Mouse (Mus musculus): ENCODE results near the gene Lnx1. TPM values are rescaled to one million over a fixed set of nuclear protein-coding genes. Genes with fewer than 3 reads are reported as not detected.

Lnx1 gene
- polyA plus RNA-seq, 1 experiment from 2014 or later: 0.06 TPM

DNA sequence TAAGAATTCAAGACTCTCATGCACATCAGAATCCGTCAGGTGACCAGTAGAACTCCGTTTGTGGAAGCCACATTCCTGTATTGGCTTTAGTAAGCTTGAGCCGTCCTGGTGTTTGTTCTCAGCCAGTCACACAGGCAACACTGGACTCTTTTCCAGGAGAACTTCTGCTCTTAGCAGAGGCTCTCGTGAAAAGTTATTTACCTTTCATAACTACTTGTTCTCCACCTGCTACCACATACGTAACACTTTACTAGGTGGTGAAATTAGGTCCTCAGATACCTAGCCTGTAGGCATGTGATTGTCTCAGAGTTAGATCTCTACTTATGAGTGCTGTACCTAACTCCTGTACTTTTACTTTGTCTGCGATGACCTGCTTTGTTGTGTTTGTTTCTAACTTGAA, 130.9 kb downstream of the Lnx1 start:
- Histone ChIP-seq H3K27me3 (ENCODE audit: insufficient read depth, low read length) (no peaks in the 10 kb centered on the region), H3K4me2 (ENCODE audit: low read depth, low read length) (no peak overlapping the region), H3K9me3 (ENCODE audit: low read length) (no peaks in the 10 kb centered on the region), H3K4me1 (ENCODE audit: insufficient read depth) (no peaks in the 10 kb centered on the region), H3K4me3 (ENCODE audit: low read depth, low read length) (no peak overlapping the region), H3K27ac (ENCODE audit: low read depth) (no peak overlapping the region), H3K36me3 (replicated peaks; ENCODE audit: insufficient read depth, low read length) (peaks cover 37% of the 10 kb centered on the region), H3K9ac (replicated peaks) (no peak overlapping the region)
- 81% methylated on average over 6 of the region's 6 CpGs for WGBS (ENCODE audit: insufficient replicate concordance)
- ATAC-seq (no peak), DNase-seq (no peak)
- no peak for TF ChIP-seq CTCF (IDR thresholded peaks at IDR 0.05; ENCODE audit: low read depth)
- no peak for TF ChIP-seq EP300 (IDR thresholded peaks at IDR 0.05; ENCODE audit: low read depth)

DNA sequence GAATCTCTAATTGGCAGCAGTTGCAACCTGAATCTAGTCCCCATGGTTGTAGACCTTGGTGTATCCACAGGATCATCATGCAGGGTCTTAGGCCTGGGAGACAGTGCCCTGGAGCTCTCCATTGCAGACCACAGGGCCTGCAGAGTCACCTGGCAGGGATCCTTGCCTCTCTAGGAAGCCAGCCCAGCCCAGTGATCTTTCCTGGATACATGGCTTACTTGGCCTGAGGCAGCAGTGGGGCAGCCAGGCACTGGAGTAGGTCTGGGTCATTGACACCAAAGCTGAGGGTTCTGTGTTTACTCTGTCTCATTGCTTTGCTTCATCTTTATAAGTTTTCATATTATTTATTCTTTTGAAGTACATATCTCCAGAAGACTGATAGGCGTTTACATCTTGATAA, 141.6 kb downstream of the Lnx1 start:
- TF ChIP-seq CTCF (IDR thresholded peaks at IDR 0.05; ENCODE audit: low read depth) (no peak), EP300 (IDR thresholded peaks at IDR 0.05; ENCODE audit: low read depth) (no peak)
- H3K36me3 ChIP-seq (replicated peaks; ENCODE audit: insufficient read depth, low read length): peaks cover 62% of the 10 kb centered on the region
- no peak overlapping the region for H3K4me2 ChIP-seq (ENCODE audit: low read depth, low read length)
- H3K4me1 ChIP-seq (ENCODE audit: insufficient read depth): no peaks in the 10 kb centered on the region
- ATAC-seq (no peak), DNase-seq (no peak)
- H3K9ac ChIP-seq (replicated peaks): no peak overlapping the region
- WGBS (ENCODE audit: insufficient replicate concordance): 78% methylated on average over 1 of the region's 1 CpGs
- H3K4me3 ChIP-seq (ENCODE audit: low read depth, low read length): no peak overlapping the region
- H3K27me3 ChIP-seq (ENCODE audit: insufficient read depth, low read length): no peaks in the 10 kb centered on the region
- H3K27ac ChIP-seq (ENCODE audit: low read depth): no peak overlapping the region
- H3K9me3 ChIP-seq (ENCODE audit: low read length): no peaks in the 10 kb centered on the region

GRCm38 (mm10) chr5:74549566-74549965, 153.1 kb downstream of the Lnx1 start:
- DNase-seq: no peak
- Histone ChIP-seq H3K9ac (replicated peaks) (no peak overlapping the region), H3K4me2 (ENCODE audit: low read depth, low read length) (no peak overlapping the region), H3K27me3 (ENCODE audit: insufficient read depth, low read length) (no peaks in the 10 kb centered on the region), H3K4me3 (ENCODE audit: low read depth, low read length) (no peak overlapping the region), H3K36me3 (replicated peaks; ENCODE audit: insufficient read depth, low read length) (peaks cover 61% of the 10 kb centered on the region), H3K27ac (ENCODE audit: low read depth) (no peak overlapping the region), H3K9me3 (ENCODE audit: low read length) (no peaks in the 10 kb centered on the region), H3K4me1 (ENCODE audit: insufficient read depth) (no peaks in the 10 kb centered on the region)
- no peak for ATAC-seq
- TF ChIP-seq CTCF (IDR thresholded peaks at IDR 0.05; ENCODE audit: low read depth) (no peak), EP300 (IDR thresholded peaks at IDR 0.05; ENCODE audit: low read depth) (no peak)
- WGBS (ENCODE audit: insufficient replicate concordance): 87% methylated on average over 8 of the region's 8 CpGs

- Histone ChIP-seq H3K4me2 (ENCODE audit: low read depth, low read length) (no peak overlapping the region), H3K4me3 (ENCODE audit: low read depth, low read length) (no peak overlapping the region), H3K27me3 (ENCODE audit: insufficient read depth, low read length) (no peaks in the 10 kb centered on the region), H3K9me3 (ENCODE audit: low read length) (no peaks in the 10 kb centered on the region), H3K9ac (replicated peaks) (no peak overlapping the region), H3K36me3 (replicated peaks; ENCODE audit: insufficient read depth, low read length) (peaks cover 60% of the 10 kb centered on the region), H3K4me1 (ENCODE audit: insufficient read depth) (0 out of 2 replicates have a peak, but pooled peaks cover 3% of the 10 kb centered on the region), H3K27ac (ENCODE audit: low read depth) (no peak overlapping the region)
- DNase-seq (no peak), ATAC-seq (no peak)
- no peak for TF ChIP-seq EP300 (IDR thresholded peaks at IDR 0.05; ENCODE audit: low read depth)
- TF ChIP-seq CTCF (IDR thresholded peaks at IDR 0.05; ENCODE audit: low read depth): no peak
- WGBS (ENCODE audit: insufficient replicate concordance): 87% methylated on average over 4 of the region's 4 CpGs
Observed at GRCm38 (mm10) chr5:74545606-74546005, 157.1 kb downstream of the Lnx1 start.

Other genes starting within 250 kb of the Lnx1 start
- gene Scfd2, start 171.2 kb downstream of the Lnx1 start, polyA plus RNA-seq (2015; fragmentation: Nextera tagmentation; extraction: Ambion mirVana): 7.3 and 8.0 TPM in 2 replicates
- 26.1 and 29.1 TPM in 2 replicates for gene Fip1l1, start 167.5 kb downstream of the Lnx1 start, polyA plus RNA-seq (2015; fragmentation: Nextera tagmentation; extraction: Ambion mirVana)